Mouse (Mus musculus): ENCODE results near the gene Cfap100. TPM values are rescaled to one million over a fixed set of nuclear protein-coding genes. Genes with fewer than 3 reads are reported as not detected.

Cfap100 gene
- not detected for polyA plus RNA-seq (2014; fragmentation: Illumina TruSeq; extraction: RNeasy Lipid Tissue Mini Kit (QIAGEN cat#74804); ENCODE audit: low replicate concordance)

DNA sequence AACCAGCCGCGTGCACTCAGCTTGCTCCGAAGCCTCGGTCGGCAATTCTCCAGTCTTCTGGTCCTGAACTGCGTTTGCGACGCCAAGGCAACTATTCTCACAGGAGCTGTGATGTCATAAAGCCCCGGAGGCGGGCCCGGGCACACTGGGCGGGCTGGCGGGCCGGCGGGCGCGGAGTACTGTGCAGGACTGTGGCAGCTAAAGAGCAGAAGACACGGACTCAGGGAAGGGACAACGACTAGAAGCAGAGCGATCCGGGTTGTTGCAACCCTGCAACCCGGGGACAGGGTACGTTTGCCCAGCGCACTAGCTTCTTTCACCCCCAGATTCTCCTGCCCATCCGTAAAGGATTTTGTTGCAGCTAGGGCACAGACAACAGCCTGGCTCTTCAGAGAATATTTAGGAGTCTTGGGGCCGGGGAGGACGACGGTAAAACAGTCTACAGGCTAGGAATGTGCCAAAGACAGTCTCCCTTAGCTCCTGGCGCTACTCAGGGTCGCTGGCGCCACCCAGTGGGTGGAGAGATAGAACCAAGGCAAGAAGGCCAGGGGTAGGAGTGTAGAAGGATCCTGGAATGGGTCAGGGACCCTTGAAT lies at the start of gene Cfap100:
TSS of gene Cfap100 (minus strand) at position 418 of the 595 bp plus-strand sequence.

GRCm38 (mm10) chr6:90462181-90462706 lies 33.6 kb upstream of the Cfap100 start, which contains the start of gene Klf15:
Klf15 (plus strand) TSS chr6:90462576.

DNA sequence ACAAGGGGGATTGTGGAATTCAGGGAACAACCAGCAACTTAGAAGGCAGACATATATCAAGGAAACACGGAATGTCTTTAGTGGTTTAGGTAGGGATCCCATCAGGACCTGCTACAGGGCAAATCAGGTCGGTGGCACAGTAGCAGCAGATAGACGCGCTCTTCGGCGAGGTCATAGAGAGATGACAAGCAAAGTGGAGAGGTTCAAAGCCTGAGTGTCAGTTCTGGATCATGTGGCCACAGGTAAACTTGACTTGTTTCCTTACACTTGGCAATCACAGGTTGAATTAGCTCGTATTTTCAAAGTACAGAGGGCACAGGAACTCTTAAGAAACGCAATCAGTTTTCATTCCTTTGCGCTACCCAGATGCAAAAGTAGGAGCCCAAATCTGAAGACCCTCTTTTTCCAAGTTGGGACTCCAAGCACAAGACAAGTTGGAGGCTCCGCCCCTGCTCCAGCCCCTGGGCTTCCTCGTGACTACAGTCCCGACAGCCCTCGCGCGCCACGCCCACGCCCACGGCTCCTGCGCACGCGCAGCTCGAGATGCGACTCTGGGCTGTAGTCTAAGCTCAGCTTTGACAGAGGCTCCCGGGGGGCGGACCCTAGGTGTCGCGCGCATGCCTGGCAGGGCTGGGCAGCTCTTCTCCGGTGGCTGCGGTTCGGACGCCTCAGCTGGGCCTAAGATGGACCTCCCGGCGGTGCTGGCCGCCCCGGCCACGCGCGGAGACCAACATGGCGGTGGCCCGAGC lies 59.4 kb downstream of the Cfap100 start, which contains the start of gene Zxdc:
TSS of gene Zxdc (plus strand) at position 517 of the 749 bp plus-strand sequence.

Other genes starting within 250 kb of the Cfap100 start
- gene V1ra8, start 226.0 kb downstream of the Cfap100 start, polyA plus RNA-seq (2014; fragmentation: Illumina TruSeq; extraction: RNeasy Lipid Tissue Mini Kit (QIAGEN cat#74804); ENCODE audit: low replicate concordance), result not detected
- not detected for gene Vmn1r53, start 204.4 kb downstream of the Cfap100 start, polyA plus RNA-seq (2014; fragmentation: Illumina TruSeq; extraction: RNeasy Lipid Tissue Mini Kit (QIAGEN cat#74804); ENCODE audit: low replicate concordance)
- not detected for gene Vmn1r54, start 182.5 kb downstream of the Cfap100 start, polyA plus RNA-seq (2014; fragmentation: Illumina TruSeq; extraction: RNeasy Lipid Tissue Mini Kit (QIAGEN cat#74804); ENCODE audit: low replicate concordance)
- gene BC048671, start 127.6 kb downstream of the Cfap100 start, polyA plus RNA-seq (2014; fragmentation: Illumina TruSeq; extraction: RNeasy Lipid Tissue Mini Kit (QIAGEN cat#74804); ENCODE audit: low replicate concordance), result not detected
- not detected for gene Chst13, start 103.6 kb downstream of the Cfap100 start, polyA plus RNA-seq (2014; fragmentation: Illumina TruSeq; extraction: RNeasy Lipid Tissue Mini Kit (QIAGEN cat#74804); ENCODE audit: low replicate concordance)
- gene Uroc1, start 95.5 kb downstream of the Cfap100 start, polyA plus RNA-seq (2014; fragmentation: Illumina TruSeq; extraction: RNeasy Lipid Tissue Mini Kit (QIAGEN cat#74804); ENCODE audit: low replicate concordance), result not detected
- 8.7 TPM for gene Zxdc, start 59.3 kb downstream of the Cfap100 start, polyA plus RNA-seq (2014; fragmentation: Illumina TruSeq; extraction: RNeasy Lipid Tissue Mini Kit (QIAGEN cat#74804); ENCODE audit: low replicate concordance)
- 2.5 TPM for gene Klf15, start 33.8 kb upstream of the Cfap100 start, polyA plus RNA-seq (2014; fragmentation: Illumina TruSeq; extraction: RNeasy Lipid Tissue Mini Kit (QIAGEN cat#74804); ENCODE audit: low replicate concordance)
- gene Aldh1l1, start 57.6 kb upstream of the Cfap100 start, polyA plus RNA-seq (2014; fragmentation: Illumina TruSeq; extraction: RNeasy Lipid Tissue Mini Kit (QIAGEN cat#74804); ENCODE audit: low replicate concordance), result 2.2 TPM
- not detected for gene Slc41a3, start 175.9 kb upstream of the Cfap100 start, polyA plus RNA-seq (2014; fragmentation: Illumina TruSeq; extraction: RNeasy Lipid Tissue Mini Kit (QIAGEN cat#74804); ENCODE audit: low replicate concordance)

All from small intestine, adult 10 weeks (tissue).